Mouse (Mus musculus) urinary bladder, postnatal 36 days (tissue): ENCODE data around the gene N4bp2.

Experiments used
- DNase-seq, 2 experiments: peaks; one replicate each; pipeline ENCODE4 v3.0.0; 2022; ENCODE audit warnings: low spot score in 2 of 2, mixed read lengths in 1 of 2

Gene N4bp2

GRCm38 (mm10) chr5:65829059-65829458 lies 65.7 kb downstream of the N4bp2 start:
- DNase-seq = no peak

- no peak for DNase-seq
These were observed 68.7 kb downstream of the N4bp2 start for GRCm38 (mm10) chr5:65831917-65832618.

- DNase-seq = no peak
These were observed 69.8 kb downstream of the N4bp2 start for GRCm38 (mm10) chr5:65833092-65833491.

- no peak for DNase-seq
These were observed 70.6 kb downstream of the N4bp2 start for GRCm38 (mm10) chr5:65833766-65834498.

- no peak for DNase-seq
These were observed 74.7 kb downstream of the N4bp2 start for GRCm38 (mm10) chr5:65838053-65838452.

GRCm38 (mm10) chr5:65842947-65843346 lies 79.6 kb downstream of the N4bp2 start:
- no peak for DNase-seq

- DNase-seq = no peak
These were observed 83.2 kb downstream of the N4bp2 start for GRCm38 (mm10) chr5:65846534-65846933.

GRCm38 (mm10) chr5:65846958-65847357 lies 83.6 kb downstream of the N4bp2 start:
- DNase-seq = no peak

GRCm38 (mm10) chr5:65847656-65848055 lies 84.3 kb downstream of the N4bp2 start:
- DNase-seq = no peak

GRCm38 (mm10) chr5:65850765-65851164 lies 87.4 kb downstream of the N4bp2 start:
- no peak for DNase-seq

- DNase-seq = no peak
These were observed 91.5 kb downstream of the N4bp2 start for GRCm38 (mm10) chr5:65854786-65855191.

GRCm38 (mm10) chr5:65855571-65855970 lies 92.2 kb downstream of the N4bp2 start:
- no peak for DNase-seq

GRCm38 (mm10) chr5:65856591-65857411 lies 93.5 kb downstream of the N4bp2 start:
- no peak for DNase-seq

GRCm38 (mm10) chr5:65857935-65858334 lies 94.6 kb downstream of the N4bp2 start:
- DNase-seq = no peak

GRCm38 (mm10) chr5:65858355-65858754 lies 95.0 kb downstream of the N4bp2 start:
- DNase-seq = no peak

- no peak for DNase-seq
These were observed 95.6 kb downstream of the N4bp2 start for GRCm38 (mm10) chr5:65858898-65859297.

- no peak for DNase-seq
These were observed 96.1 kb downstream of the N4bp2 start for GRCm38 (mm10) chr5:65859396-65859795.

- no peak for DNase-seq
These were observed 97.1 kb downstream of the N4bp2 start for GRCm38 (mm10) chr5:65860281-65861000.

- DNase-seq = no peak
These were observed 98.0 kb downstream of the N4bp2 start, which contains the start of gene Rhoh for GRCm38 (mm10) chr5:65861154-65861944. Gene Rhoh, plus strand, starts transcription at chr5:65861213.

GRCm38 (mm10) chr5:65862217-65862927 lies 99.1 kb downstream of the N4bp2 start:
- no peak for DNase-seq
